Mouse (Mus musculus) stomach, embryonic 16.5 days (tissue): ENCODE measurements around the gene Slc10a7. TPM values are rescaled to one million over a fixed set of nuclear protein-coding genes. Genes with fewer than 3 reads are reported as not detected.

Source experiments
- ATAC-seq: fragments of 200-750 bp; cut with Nextera tagmentation; 2 replicates; pipeline ENCODE4 v1.8.0; 2017; ENCODE audit warnings: moderate number of reproducible peaks, moderate TSS enrichment; ENCODE audit not compliant: insufficient read depth, low FRiP score
- H3K27ac ChIP-seq: fragments of 300-500 bp; sonication (generic); 2 replicates; pipeline ENCODE4 v1.5.1; 2014; ENCODE audit warnings: low read length
- H3K27me3 ChIP-seq: fragments of 300-500 bp; sonication (generic); 2 replicates; pipeline ENCODE4 v1.6.1; 2014; ENCODE audit warnings: low read length, control low read depth, mixed read lengths; ENCODE audit not compliant: control insufficient read depth, insufficient read depth
- H3K36me3 ChIP-seq: fragments of 300-500 bp; sonication (generic); 2 replicates; pipeline ENCODE4 v1.6.1; 2014; ENCODE audit warnings: low read length; ENCODE audit not compliant: control insufficient read depth, insufficient read depth
- H3K4me1 ChIP-seq: fragments of 300-500 bp; sonication (generic); 2 replicates; pipeline ENCODE4 v1.6.1; 2014; ENCODE audit warnings: low read length, control low read depth, mixed read lengths; ENCODE audit not compliant: control insufficient read depth, insufficient read depth
- H3K4me2 ChIP-seq: fragments of 300-500 bp; sonication (generic); 2 replicates; pipeline ENCODE4 v1.6.1; 2014; ENCODE audit warnings: low read depth, low read length, mixed read lengths
- H3K4me3 ChIP-seq: fragments of 300-500 bp; sonication (generic); replicated peaks from 2 replicates; pipeline ENCODE4 v1.5.1; 2014; ENCODE audit warnings: mild to moderate bottlenecking, low read length
- H3K9ac ChIP-seq: fragments of 300-500 bp; sonication (generic); 2 replicates; pipeline ENCODE4 v1.6.1; 2014; ENCODE audit warnings: low read length
- H3K9me3 ChIP-seq: fragments of 300-500 bp; sonication (generic); replicated peaks from 2 replicates; pipeline ENCODE4 v1.6.1; 2016; ENCODE audit warnings: low read length, control low read depth; ENCODE audit not compliant: control insufficient read depth
- WGBS: fragments of 180-500 bp; shearing (Covaris S2); extraction: QIAGEN DNeasy Blood & Tissue Kit; methylation state at CpG from one replicate; pipeline ENCODE4 v1.1.7; 2014; 5-methylcytosine and 5-hydroxymethylcytosine counted together
- polyA plus RNA-seq: library from polyadenylated mRNA; unstranded; fragments of >200 nt; fragmentation: Nextera tagmentation; extraction: Ambion mirVana; gene quantifications from 2 replicates; pipeline ENCODE4 v1.2.1, GENCODE M21; 2015

The Slc10a7 gene
- polyA plus RNA-seq, 1 experiment from 2014 or later: 20.8 TPM

DNA sequence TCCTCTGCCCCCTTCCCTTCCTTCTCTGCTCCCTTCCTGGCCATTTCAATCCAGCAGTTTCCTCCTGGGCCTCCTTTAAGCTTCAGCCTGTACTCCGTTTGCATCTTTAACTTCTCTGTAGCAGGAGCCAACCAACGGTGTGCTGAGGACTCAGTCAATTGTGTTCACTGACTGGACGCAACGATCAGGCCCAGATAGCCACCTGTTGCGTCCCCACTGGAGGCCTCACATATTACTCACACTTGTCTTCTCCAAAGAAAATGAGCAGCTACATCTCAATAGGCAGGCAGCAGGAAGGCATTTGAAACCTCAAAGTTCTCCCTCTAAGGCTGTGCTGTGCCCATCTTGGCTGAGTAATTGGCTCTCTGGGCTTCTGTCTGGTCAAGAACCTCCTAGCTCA lies 149.0 kb downstream of the Slc10a7 start:
- Histone ChIP-seq H3K9ac (no peak overlapping the region), H3K27ac (no peak overlapping the region), H3K4me1 (peaks cover 7% of the 10 kb centered on the region; the same call in 1 of the 2 replicates), H3K36me3 (no peaks in the 10 kb centered on the region), H3K27me3 (no peaks in the 10 kb centered on the region), H3K4me3 (no peak overlapping the region), H3K9me3 (no peaks in the 10 kb centered on the region), H3K4me2 (no peak overlapping the region)
- ATAC-seq: no peak
- WGBS: 88% methylated on average over 5 of the region's 5 CpGs

DNA sequence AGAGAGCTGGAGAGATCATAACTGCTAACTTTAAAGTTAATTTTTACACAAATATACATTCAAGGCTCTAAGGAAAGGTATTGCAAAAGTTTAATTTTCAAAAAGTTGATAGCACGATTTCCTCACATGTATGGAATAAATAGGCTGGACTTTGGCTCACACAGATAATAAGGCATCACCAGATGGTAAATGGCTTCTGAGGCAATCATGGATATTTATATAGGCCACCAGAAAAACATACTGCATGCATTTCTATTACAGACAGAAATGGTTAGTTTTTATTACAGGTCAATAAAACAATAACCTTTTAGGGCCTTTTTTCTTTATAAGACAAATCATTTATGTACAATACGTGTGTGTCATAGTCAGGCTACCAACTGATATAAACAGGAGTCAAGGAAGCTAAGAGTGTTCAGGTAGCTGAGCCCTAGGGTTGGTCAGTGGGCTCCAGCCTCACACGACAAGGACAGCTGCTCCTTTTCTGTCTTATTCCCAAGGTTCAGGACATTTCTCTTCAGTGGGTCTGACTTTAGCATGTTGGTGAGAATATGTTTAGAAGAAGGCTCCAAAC lies 150.6 kb downstream of the Slc10a7 start:
- Histone ChIP-seq H3K9me3 (no peaks in the 10 kb centered on the region), H3K36me3 (no peaks in the 10 kb centered on the region), H3K27me3 (no peaks in the 10 kb centered on the region), H3K4me3 (no peak overlapping the region), H3K27ac (no peak overlapping the region), H3K4me2 (no peak overlapping the region), H3K4me1 (peaks cover 7% of the 10 kb centered on the region; the same call in 1 of the 2 replicates), H3K9ac (no peak overlapping the region)
- ATAC-seq: no peak
- WGBS: 80% methylated on average over 3 of the region's 3 CpGs

DNA sequence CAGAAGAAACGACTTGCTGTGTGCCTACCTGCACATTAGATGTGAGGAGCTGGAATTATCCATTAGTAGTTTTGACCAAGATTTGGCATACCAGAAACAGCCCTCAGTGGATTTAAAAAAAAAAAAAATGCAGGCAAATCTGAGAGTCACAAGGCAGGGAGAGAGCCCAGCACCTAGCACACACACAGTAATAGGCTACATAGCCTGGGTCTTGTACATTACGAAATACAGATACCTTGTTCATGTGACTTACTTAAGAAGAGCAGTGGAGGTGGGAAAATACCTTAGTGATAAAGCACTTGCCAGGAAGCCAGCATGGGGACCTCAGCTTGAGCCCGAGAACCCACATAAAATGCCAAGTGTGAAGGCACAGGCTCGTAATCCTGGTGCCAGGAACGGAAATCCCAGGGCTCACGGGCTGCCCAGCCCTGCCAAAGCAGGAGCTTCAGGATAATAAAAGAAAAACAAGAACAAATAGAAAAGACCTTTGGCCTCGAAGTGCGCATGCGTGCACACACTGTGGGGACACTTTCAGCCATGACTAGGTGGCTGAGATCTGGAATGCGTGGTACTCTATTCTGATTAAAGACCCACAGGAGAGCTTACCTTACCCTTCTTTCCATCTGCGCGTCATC lies 155.3 kb downstream of the Slc10a7 start:
- H3K27ac ChIP-seq: no peak overlapping the region
- H3K4me2 ChIP-seq: no peak overlapping the region
- H3K36me3 ChIP-seq: no peaks in the 10 kb centered on the region
- no peaks in the 10 kb centered on the region for H3K27me3 ChIP-seq
- ATAC-seq: no peak
- WGBS: 90% methylated on average over 12 of the region's 12 CpGs
- H3K9me3 ChIP-seq: no peaks in the 10 kb centered on the region
- H3K4me1 ChIP-seq: no peaks in the 10 kb centered on the region
- H3K9ac ChIP-seq: no peak overlapping the region
- H3K4me3 ChIP-seq: no peak overlapping the region

DNA sequence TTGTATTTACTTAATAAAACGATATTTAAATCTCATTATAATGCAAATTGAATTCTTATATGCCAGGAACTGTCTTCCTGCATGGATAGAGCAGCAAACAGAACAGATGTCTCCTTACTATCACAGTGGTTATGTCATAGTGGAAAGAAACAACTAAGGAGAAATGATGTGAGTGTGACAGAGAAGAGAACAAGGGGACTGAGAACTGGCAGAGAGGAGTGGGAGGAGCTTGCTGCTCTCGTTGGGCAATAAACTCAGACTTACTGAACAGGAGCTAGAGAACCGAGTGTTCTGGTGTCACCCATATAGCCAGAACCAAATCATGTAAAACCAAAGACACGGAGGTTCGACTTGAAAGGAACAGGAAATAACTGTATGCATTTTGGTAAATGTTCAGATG lies 158.3 kb downstream of the Slc10a7 start:
- 82% methylated on average over 5 of the region's 5 CpGs for WGBS
- Histone ChIP-seq H3K4me3 (no peak overlapping the region), H3K36me3 (no peaks in the 10 kb centered on the region), H3K27ac (no peak overlapping the region), H3K9ac (no peak overlapping the region), H3K27me3 (no peaks in the 10 kb centered on the region), H3K4me2 (no peak overlapping the region), H3K4me1 (no peaks in the 10 kb centered on the region), H3K9me3 (0 out of 2 replicates have a peak, but pooled peaks cover 2% of the 10 kb centered on the region)
- ATAC-seq: no peak

DNA sequence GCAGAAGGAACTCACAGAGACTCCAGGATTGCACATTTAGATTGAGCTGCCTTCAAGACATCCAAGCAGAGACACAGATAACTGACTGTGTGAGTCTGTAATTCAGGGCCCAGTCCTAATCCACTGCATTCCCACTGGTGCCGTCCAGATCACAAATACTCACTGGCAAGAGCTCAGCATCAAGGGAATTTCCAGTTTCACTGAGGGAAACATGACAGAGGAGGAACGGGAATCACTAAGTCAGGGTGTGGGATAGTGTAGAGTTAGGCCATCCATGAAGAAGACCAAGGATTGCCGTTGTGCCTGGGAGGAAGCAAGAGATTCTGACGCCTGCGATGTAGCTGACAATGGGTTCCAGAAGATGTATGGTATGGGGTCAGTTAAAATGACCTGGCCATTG lies 159.1 kb downstream of the Slc10a7 start:
- no peak for ATAC-seq
- Histone ChIP-seq H3K9ac (no peak overlapping the region), H3K27me3 (no peaks in the 10 kb centered on the region), H3K4me2 (no peak overlapping the region), H3K36me3 (no peaks in the 10 kb centered on the region), H3K4me3 (no peak overlapping the region), H3K27ac (no peak overlapping the region), H3K4me1 (no peaks in the 10 kb centered on the region), H3K9me3 (0 out of 2 replicates have a peak, but pooled peaks cover 2% of the 10 kb centered on the region)
- whole genome bisulfite sequencing: 67% methylated on average over 5 of the region's 5 CpGs

DNA sequence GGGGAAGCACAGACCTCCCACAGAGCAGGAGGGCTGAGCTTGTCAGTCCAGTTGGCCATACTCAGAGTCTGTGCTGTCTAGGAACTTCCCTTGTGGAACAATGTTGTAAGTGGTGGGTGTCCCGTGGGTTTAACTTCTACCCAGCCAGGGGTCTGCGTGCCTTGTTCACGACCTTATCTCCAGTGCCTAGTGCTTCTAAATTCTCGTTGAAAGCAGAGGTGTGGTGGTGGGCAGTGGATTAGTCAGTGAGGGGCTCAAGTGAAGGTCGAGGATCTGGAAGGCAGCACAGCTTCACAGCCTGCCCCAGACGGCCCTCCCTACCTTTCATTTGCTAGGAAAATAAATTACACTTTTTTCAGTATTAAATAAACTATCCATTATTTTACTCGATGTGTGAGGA lies 161.1 kb downstream of the Slc10a7 start:
- Histone ChIP-seq H3K27me3 (no peaks in the 10 kb centered on the region), H3K27ac (no peak overlapping the region), H3K4me3 (no peak overlapping the region), H3K4me1 (no peaks in the 10 kb centered on the region), H3K36me3 (no peaks in the 10 kb centered on the region), H3K4me2 (no peak overlapping the region), H3K9me3 (0 out of 2 replicates have a peak, but pooled peaks cover 2% of the 10 kb centered on the region), H3K9ac (no peak overlapping the region)
- ATAC-seq: no peak
- WGBS: 80% methylated on average over 7 of the region's 7 CpGs

DNA sequence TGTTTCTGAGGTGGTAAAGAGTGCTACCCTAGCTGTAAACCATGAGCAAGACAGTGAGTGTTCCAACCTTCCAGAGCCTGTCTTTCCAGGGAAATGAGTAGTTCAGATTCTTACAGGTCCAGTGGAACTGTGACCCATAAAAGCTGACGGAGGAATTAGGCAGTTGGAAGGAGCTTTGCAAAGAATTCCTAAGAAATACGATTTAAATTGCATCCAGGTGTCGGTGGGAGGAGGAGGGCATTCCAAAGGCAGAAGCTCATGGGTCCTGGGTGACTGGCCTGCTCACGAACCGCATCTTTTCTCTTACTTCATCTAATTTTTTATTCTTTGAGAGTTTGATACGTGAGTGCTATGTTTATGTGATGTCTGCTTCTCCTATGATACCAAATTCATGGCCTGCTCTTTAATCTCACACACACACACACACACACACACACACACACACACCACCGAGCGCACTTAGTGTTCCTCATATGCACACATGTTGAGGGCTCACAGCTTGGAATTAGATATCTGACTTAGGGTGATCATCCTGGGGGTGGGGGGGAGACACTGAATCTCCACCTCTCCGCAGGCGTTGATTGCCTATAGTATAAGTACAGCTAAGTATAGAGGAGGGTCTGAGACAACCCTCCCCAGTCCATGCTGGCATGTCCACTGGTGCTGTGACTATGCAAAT lies 169.5 kb downstream of the Slc10a7 start:
- H3K4me1 ChIP-seq: no peaks in the 10 kb centered on the region
- no peaks in the 10 kb centered on the region; the same call in 1 of the 2 replicates for H3K9me3 ChIP-seq
- H3K27me3 ChIP-seq: no peaks in the 10 kb centered on the region
- H3K4me3 ChIP-seq: no peak overlapping the region
- no peak overlapping the region for H3K9ac ChIP-seq
- WGBS: 72% methylated on average over 10 of the region's 10 CpGs
- H3K27ac ChIP-seq: no peak overlapping the region
- H3K36me3 ChIP-seq: 0 out of 2 replicates have a peak, but pooled peaks cover 6% of the 10 kb centered on the region
- ATAC-seq: no peak
- no peak overlapping the region for H3K4me2 ChIP-seq

DNA sequence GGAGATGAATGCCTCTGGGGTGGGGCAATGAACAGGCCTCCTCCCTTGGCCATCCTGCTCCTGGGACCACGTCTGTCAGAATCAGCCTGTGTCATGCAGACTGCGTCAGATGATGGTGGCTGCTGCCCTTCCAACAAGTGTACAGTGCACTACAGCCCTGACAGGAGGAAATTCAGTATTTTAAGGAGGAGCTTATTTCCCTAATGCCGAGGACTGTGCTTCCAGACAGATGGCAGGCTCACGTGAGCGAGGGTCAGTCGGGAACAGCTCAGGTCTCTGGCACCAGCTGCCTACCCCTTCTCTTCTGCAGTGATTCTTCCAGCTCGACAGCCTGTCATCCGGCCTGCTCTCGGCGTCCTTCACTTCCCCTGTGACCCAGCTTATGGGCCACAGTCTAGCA lies 181.6 kb downstream of the Slc10a7 start:
- Histone ChIP-seq H3K4me3 (no peak overlapping the region), H3K9me3 (no peaks in the 10 kb centered on the region), H3K4me1 (no peaks in the 10 kb centered on the region), H3K27ac (no peak overlapping the region), H3K36me3 (no peaks in the 10 kb centered on the region), H3K27me3 (no peaks in the 10 kb centered on the region), H3K9ac (no peak overlapping the region), H3K4me2 (no peak overlapping the region)
- no peak for ATAC-seq
- WGBS: 48% methylated on average over 10 of the region's 10 CpGs

DNA sequence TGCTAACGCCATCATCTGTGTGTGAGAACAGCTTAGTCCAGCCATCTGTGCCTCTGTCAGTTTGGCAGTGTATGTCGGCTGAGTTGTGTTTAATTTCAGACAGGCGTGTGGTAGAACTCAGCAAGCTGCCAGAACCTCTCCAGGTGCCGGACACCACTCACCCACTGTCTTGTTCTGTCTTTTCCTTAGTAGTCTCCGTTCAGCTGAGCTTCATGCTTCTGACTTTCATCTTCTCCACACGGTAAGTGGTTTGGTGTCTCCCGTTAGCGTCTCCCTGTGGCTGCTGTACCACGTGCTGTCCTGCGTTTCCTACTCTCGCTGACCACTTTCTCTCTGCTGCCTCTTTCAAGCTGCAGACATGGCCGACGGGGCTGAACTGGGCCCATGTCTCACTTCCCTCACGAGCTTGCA lies 189.2 kb downstream of the Slc10a7 start:
- no peaks in the 10 kb centered on the region for H3K27me3 ChIP-seq
- peaks cover 14% of the 10 kb centered on the region for H3K36me3 ChIP-seq

More for the DNA sequence above, 189.2 kb downstream of the Slc10a7 start:
- ATAC-seq: no peak
- WGBS: 91% methylated on average over 14 of the region's 14 CpGs
- no peak overlapping the region for H3K4me3 ChIP-seq
- H3K27ac ChIP-seq: no peak overlapping the region
- no peak overlapping the region for H3K4me2 ChIP-seq
- H3K4me1 ChIP-seq: no peaks in the 10 kb centered on the region
- peaks cover 4% of the 10 kb centered on the region; the same call in 1 of the 2 replicates for H3K9me3 ChIP-seq
- H3K9ac ChIP-seq: no peak overlapping the region
